Mouse (Mus musculus) kidney, embryonic 16.5 days (tissue): Measurements from ENCODE around the gene Gm16368. TPM values are rescaled to one million over a fixed set of nuclear protein-coding genes. Genes with fewer than 3 reads are reported as not detected.
"Not testable (repeated sequence)": the region's sequence is repeated elsewhere in the genome, so short reads cannot be mapped to it uniquely, and the experiment has no call there.

ENCODE experiments used
- ATAC-seq: fragments of 200-750 bp; cut with Nextera tagmentation; 2 replicates; pipeline ENCODE4 v1.8.0; 2017; ENCODE audit warnings: moderate TSS enrichment; ENCODE audit not compliant: low FRiP score, low TSS enrichment
- H3K27ac ChIP-seq: fragments of 300-500 bp; sonication (generic); 2 replicates; pipeline ENCODE4 v1.5.1; 2014; ENCODE audit warnings: low read length
- H3K27me3 ChIP-seq: fragments of 300-500 bp; sonication (generic); 2 replicates; pipeline ENCODE4 v1.6.1; 2014; ENCODE audit warnings: low read length, control low read depth, mixed read lengths; ENCODE audit not compliant: insufficient read depth
- H3K36me3 ChIP-seq: fragments of 300-500 bp; sonication (generic); 2 replicates; pipeline ENCODE4 v1.6.1; 2014; ENCODE audit warnings: low read length, control low read depth, mixed read lengths; ENCODE audit not compliant: insufficient read depth
- H3K4me1 ChIP-seq: fragments of 300-500 bp; sonication (generic); 2 replicates; pipeline ENCODE4 v1.6.1; 2014; ENCODE audit warnings: low read length, control low read depth, mixed read lengths; ENCODE audit not compliant: insufficient read depth
- H3K4me2 ChIP-seq: fragments of 300-500 bp; sonication (generic); replicated peaks from 2 replicates; pipeline ENCODE4 v1.6.1; 2014; ENCODE audit warnings: low read depth, low read length
- H3K4me3 ChIP-seq: fragments of 300-500 bp; sonication (generic); 2 replicates; pipeline ENCODE4 v1.5.1; 2014; ENCODE audit warnings: mild to moderate bottlenecking, low read length
- H3K9ac ChIP-seq: fragments of 300-500 bp; sonication (generic); replicated peaks from 2 replicates; pipeline ENCODE4 v1.6.1; 2014; ENCODE audit warnings: low read length
- H3K9me3 ChIP-seq: fragments of 300-500 bp; sonication (generic); 2 replicates; pipeline ENCODE4 v1.6.1; 2016; ENCODE audit warnings: low read length, control low read depth
- WGBS: fragments of 180-500 bp; shearing (Covaris S2); extraction: QIAGEN DNeasy Blood & Tissue Kit; methylation state at CpG from one replicate; pipeline ENCODE4 v1.1.7; 2014; 5-methylcytosine and 5-hydroxymethylcytosine counted together
- polyA plus RNA-seq: library from polyadenylated mRNA; unstranded; fragments of >200 nt; fragmentation: Nextera tagmentation; extraction: Ambion mirVana; gene quantifications from 2 replicates; pipeline ENCODE4 v1.2.1, GENCODE M21; 2015

Gene Gm16368
- not detected in 2 replicates for polyA plus RNA-seq

DNA sequence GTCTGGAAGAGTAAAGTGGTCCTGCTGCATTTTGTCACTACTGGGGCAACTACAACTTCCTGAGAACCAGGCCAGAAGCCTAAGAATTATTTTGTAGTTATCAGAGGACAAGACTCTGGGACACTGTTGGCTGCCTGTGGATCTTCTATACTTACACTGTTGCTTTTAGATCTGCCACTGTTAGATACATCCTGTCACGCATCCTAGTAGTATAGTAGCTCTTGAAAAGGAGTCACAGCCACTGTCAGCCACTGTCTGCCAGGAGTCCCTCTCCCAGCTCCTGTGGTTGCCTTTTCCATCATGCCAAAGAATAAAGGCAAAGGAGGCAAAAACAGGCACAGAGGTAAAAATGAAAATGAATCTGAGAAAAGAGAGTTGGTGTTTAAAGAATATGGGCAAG lies at the start of gene Gm16368:
Gm16368 (plus strand) TSS at position 301 of the 400 bp plus-strand sequence.
- 82% methylated on average over 1 of the region's 1 CpGs for WGBS
- H3K36me3 ChIP-seq, ATAC-seq, H3K4me3 ChIP-seq, H3K27me3 ChIP-seq, H3K4me1 ChIP-seq, H3K4me2 ChIP-seq, H3K9ac ChIP-seq, H3K9me3 ChIP-seq, H3K27ac ChIP-seq: not testable (repeated sequence)

- ATAC-seq, H3K27me3 ChIP-seq, H3K36me3 ChIP-seq, H3K27ac ChIP-seq, H3K9me3 ChIP-seq, H3K4me1 ChIP-seq, H3K4me2 ChIP-seq, H3K4me3 ChIP-seq, H3K9ac ChIP-seq: not testable (repeated sequence)
Measured at GRCm38 (mm10) chr12:88039062-88039461, 44.4 kb upstream of the Gm16368 start.

GRCm38 (mm10) chr12:88039703-88040102 lies 43.8 kb upstream of the Gm16368 start:
- H3K4me2 ChIP-seq, H3K4me3 ChIP-seq, H3K9ac ChIP-seq, H3K36me3 ChIP-seq, H3K4me1 ChIP-seq, H3K9me3 ChIP-seq, ATAC-seq, H3K27me3 ChIP-seq, H3K27ac ChIP-seq: not testable (repeated sequence)
- 91% methylated on average over 1 of the region's 1 CpGs for WGBS

DNA sequence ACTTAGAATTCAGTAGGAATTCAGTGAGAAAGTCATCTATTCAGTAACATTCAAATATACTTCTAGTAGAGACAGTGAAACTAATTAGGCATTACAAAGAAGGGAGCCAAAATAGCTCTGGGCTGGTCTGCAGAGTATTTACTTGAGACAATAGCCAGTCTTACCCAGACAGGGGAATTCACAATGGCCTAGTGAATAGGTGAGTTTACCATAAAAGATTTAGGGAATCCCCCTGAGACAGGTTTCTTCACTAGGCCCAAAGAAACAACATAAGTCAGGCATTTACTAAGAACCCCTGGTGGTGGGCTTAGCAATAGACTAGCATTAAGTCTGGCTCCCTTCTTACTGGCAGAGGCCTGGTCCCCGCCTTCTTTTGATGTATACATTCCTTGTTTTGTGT lies 38.3 kb upstream of the Gm16368 start:
- not testable (repeated sequence) for H3K4me2 ChIP-seq, H3K4me3 ChIP-seq, ATAC-seq, H3K9ac ChIP-seq, H3K4me1 ChIP-seq, H3K9me3 ChIP-seq, H3K27ac ChIP-seq, H3K27me3 ChIP-seq, H3K36me3 ChIP-seq
- WGBS = 71% methylated on average over 1 of the region's 1 CpGs

Other genes starting within 250 kb of the Gm16368 start
- not detected in 2 replicates for gene Gm2001, start 241.4 kb upstream of the Gm16368 start, polyA plus RNA-seq
- 0.13 TPM in 1 of 2 replicates, not detected in the other for gene Gm2016, start 209.6 kb upstream of the Gm16368 start, polyA plus RNA-seq
- not detected in 2 replicates for gene Gm2022, start 188.3 kb upstream of the Gm16368 start, polyA plus RNA-seq
- gene Gm2035, start 163.8 kb upstream of the Gm16368 start, polyA plus RNA-seq = not detected in 2 replicates
- gene Gm2042, start 129.6 kb upstream of the Gm16368 start, polyA plus RNA-seq = not detected in 2 replicates
- not detected in 2 replicates for gene Gm2075, start 71.8 kb upstream of the Gm16368 start, polyA plus RNA-seq
- not detected in 2 replicates for gene Gm6803, start 64.9 kb upstream of the Gm16368 start, polyA plus RNA-seq
- not detected in 2 replicates for gene Gm2056, start 56.7 kb upstream of the Gm16368 start, polyA plus RNA-seq
- gene Gm10436, start 98.4 kb downstream of the Gm16368 start, polyA plus RNA-seq = 0.14 TPM in 1 of 2 replicates, not detected in the other
- gene Gm8332, start 166.4 kb downstream of the Gm16368 start, polyA plus RNA-seq = not detected in 2 replicates
- 0.24 TPM in 2 replicates for gene Gm5662, start 190.8 kb downstream of the Gm16368 start, polyA plus RNA-seq
- gene Gm5039, start 240.3 kb downstream of the Gm16368 start, polyA plus RNA-seq = not detected in 2 replicates